Comparison of ENCODE assay signal across 16 mouse cellular contexts in genomic region chr6:55021806-55022205, GRCm38 (mm10).
"Had no signal": no experiment of that assay in that cellular context is flagged by ENCODE, and none has a peak within 500 bp of the region (broad histone marks: within the 10 kb centered on the region; RNA-seq: fewer than 3 reads in every experiment).

No protein-coding gene starts in this region.

- H3K4me1 ChIP-seq: neural tube, embryonic 12.5 days had no signal

- H3K27me3 ChIP-seq: lung, embryonic 15.5 days; midbrain, embryonic 13.5 days; midbrain, embryonic 15.5 days; stomach, embryonic 15.5 days had no signal

- H3K9me3 ChIP-seq: lung, embryonic 15.5 days; megakaryocyte, embryonic 14.5 days; midbrain, embryonic 13.5 days; midbrain, embryonic 15.5 days; neural tube, embryonic 12.5 days; stomach, embryonic 15.5 days had no signal

- ATAC-seq: lung, postnatal 0 days; midbrain, embryonic 13.5 days; midbrain, embryonic 15.5 days had no signal

- DNase-seq: lung, adult 2 months; lung, postnatal 14 days; lung, postnatal 36 days; right cerebral cortex, postnatal 14 days; thymus, adult 2 months; thymus, postnatal 25 days; thymus, postnatal 4 days had no signal

- H3K4me3 ChIP-seq: lung, embryonic 15.5 days; megakaryocyte, embryonic 14.5 days; midbrain, embryonic 13.5 days; midbrain, embryonic 15.5 days; neural tube, embryonic 12.5 days; stomach, embryonic 15.5 days had no signal

- H3K9ac ChIP-seq: lung, embryonic 15.5 days; midbrain, embryonic 13.5 days; midbrain, embryonic 15.5 days; neural tube, embryonic 12.5 days; stomach, embryonic 15.5 days had no signal

- H3K36me3 ChIP-seq: lung, embryonic 15.5 days; midbrain, embryonic 13.5 days; midbrain, embryonic 15.5 days; neural tube, embryonic 12.5 days; stomach, embryonic 15.5 days had no signal

- H3K4me2 ChIP-seq: lung, embryonic 15.5 days; midbrain, embryonic 11.5 days; midbrain, embryonic 13.5 days; midbrain, embryonic 15.5 days; neural tube, embryonic 12.5 days; stomach, embryonic 15.5 days had no signal

- H3K27ac ChIP-seq: lung, embryonic 15.5 days; macrophage; midbrain, embryonic 13.5 days; midbrain, embryonic 15.5 days; neural tube, embryonic 12.5 days; stomach, embryonic 15.5 days had no signal
